Mouse (Mus musculus) urinary bladder, postnatal 36 days (tissue): Measurements from ENCODE around the gene Gm13723.

ENCODE experiments used
- DNase-seq, 2 experiments: peaks; one replicate each; pipeline ENCODE4 v3.0.0; 2022; ENCODE audit warnings: low spot score in 2 of 2, mixed read lengths in 1 of 2

Gm13723 gene

DNA sequence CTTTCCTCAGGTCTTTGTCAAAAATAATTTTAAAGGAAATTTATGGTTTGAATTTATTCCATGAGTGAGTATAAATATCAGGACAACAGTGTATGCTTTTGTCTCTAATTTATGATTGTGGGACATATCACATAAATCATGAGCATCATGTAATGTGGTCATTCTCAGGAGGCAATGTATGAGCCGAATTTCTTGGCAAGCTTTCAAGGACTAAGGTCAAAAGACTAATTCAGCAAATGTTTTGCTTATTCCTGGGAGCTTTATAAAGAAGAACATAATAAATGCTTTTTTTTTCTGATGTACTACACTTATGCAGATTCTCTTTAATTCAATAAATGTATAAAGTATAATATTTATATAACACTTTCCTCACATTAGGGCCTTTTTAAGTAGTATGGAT lies at the start of gene Gm13723:
Gene Gm13723 (minus strand): TSS at position 101 of the 400 bp plus-strand sequence.
- DNase-seq = no peak

DNA sequence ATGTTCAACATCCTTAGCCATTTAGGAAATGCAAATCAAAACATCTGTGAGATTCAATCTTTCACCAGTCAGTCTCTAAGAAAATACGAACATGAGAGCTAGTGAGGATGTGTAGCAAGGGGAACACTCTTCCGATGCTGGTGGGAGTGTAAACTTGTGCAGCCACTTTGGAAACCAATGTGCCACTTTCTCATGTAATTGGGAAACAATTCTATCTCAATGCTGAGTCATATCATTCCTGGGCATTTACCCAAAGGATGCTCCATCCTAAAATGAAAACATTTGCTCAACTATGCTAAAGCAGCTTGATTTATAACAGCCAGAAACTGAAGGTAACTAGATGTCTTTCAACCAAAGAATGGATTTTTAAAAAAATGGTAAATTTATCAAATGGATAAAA lies 31.0 kb upstream of the Gm13723 start:
- no peak for DNase-seq

DNA sequence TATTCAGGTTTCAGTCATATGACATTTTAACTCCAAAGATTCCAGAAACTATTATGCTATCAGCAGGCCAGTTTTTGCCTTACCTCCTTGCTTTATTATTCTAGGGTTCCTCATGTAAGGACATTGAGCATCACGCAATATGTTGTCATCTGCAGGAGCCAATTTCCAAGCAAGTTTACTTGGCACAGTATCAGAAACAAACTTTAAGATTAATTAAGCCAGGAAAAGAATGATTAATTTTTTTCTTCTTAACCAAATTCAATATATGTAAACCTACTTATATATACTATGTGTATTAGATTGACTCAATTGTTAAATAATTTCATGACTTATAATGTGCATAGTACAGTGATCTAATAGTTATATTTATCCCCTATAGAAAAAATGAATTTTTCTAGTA lies 17.5 kb upstream of the Gm13723 start, which contains the start of gene Olfr1097:
Gene Olfr1097 (minus strand): TSS at position 101 of the 400 bp plus-strand sequence.
- no peak for DNase-seq

DNA sequence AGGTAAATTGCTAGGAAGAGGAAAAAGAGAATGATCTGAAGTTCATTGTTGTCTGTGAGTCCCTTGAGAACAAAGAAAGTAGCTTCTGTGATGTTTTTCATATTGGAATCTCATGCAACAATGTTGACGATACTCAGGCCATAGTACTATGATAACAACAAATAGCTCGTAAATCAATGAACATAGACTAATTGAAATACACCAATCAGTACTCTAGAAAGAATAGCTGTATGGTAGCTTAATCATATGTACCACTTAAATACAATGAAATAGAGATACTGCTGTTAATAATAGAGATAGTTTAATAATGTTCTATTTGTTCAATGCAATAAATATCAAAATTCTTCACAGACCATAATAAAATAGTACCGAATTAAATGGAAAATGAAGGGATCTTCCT lies 23.0 kb downstream of the Gm13723 start, which contains the start of gene Olfr1095:
Gene Olfr1095 (minus strand): TSS at position 101 of the 400 bp plus-strand sequence.
- DNase-seq = no peak

DNA sequence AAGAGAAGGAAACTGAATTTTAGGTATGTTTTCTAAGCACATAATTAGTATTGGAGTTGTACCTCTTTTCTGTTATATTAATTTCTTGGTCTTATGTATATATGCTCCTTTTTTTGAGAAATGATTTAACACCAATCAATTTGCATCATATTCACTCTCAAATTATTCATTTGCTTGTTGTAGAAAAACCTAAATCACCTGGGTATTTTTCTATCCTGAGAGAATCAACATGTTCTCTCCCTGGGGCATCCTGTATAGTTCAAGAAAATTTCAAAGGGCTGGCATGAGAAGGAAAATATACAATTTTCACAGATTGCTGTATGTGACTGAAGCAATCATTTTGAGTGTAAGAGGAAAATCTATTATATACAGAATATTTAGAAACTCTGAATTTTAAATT lies 50.2 kb downstream of the Gm13723 start, which contains the start of gene Olfr1094:
Gene Olfr1094 (plus strand): TSS at position 301 of the 400 bp plus-strand sequence.
- DNase-seq = no peak
